Mouse (Mus musculus): Measurements from ENCODE around the gene Kcnma1. TPM values are rescaled to one million over a fixed set of nuclear protein-coding genes. Genes with fewer than 3 reads are reported as not detected.

The Kcnma1 gene
- total RNA-seq (2015; ENCODE audit: low replicate concordance), result not detected in 2 replicates
- total RNA-seq (2017; ENCODE audit: low replicate concordance), result not detected in 2 replicates

DNA sequence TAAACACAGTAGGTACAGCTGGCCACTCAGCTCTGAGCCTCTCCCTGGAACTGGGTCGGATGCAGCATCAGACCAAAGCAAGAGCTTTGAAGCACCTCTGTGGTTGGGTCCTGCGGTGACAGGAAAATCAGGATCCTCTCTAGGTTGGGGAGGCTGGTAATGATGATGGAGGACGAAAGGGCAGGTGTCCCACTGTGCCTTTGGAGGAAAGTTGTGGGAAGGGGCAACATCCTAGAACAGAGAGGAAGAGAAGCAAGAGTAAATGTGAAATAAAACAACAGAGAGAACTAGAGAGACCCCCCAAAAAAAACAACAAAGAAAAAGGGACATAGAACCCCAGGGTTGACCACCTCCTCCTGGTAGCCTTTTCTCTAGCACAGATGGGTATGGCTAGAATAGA, at the start of gene Kcnma1:
Gene Kcnma1 (minus strand): TSS at position 101 of the 400 bp plus-strand sequence.
- no peak for ATAC-seq (replicated peaks; ENCODE audit: low FRiP score, poor library complexity, severe bottlenecking)

- no peak for ATAC-seq (replicated peaks; ENCODE audit: low FRiP score, poor library complexity, severe bottlenecking)
These were observed 45.5 kb upstream of the Kcnma1 start for GRCm38 (mm10) chr14:24059747-24060146.

GRCm38 (mm10) chr14:24059287-24059686, 45.0 kb upstream of the Kcnma1 start:
- no peak for ATAC-seq (replicated peaks; ENCODE audit: low FRiP score, poor library complexity, severe bottlenecking)

DNA sequence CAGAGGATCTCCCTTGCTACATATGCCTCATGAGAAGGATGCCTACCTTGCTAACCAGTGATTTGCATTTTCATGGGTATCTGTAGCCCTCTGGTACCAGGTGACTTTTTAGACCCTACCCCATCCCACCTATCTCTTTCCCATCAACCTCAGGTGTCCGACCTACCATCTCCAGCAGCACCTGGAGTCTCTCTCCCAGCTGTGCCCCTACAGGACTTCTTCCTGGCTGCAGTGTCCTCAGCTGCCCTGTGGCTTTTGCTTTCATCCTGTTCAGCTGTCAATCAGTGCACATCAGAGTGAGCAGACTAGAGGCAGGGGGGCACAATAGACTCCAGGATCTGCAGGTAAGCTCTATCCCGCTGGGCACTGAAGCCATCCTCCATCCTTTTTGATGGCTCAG, 37.5 kb upstream of the Kcnma1 start:
- no peak for ATAC-seq (replicated peaks; ENCODE audit: low FRiP score, poor library complexity, severe bottlenecking)

GRCm38 (mm10) chr14:24036609-24037008, 22.3 kb upstream of the Kcnma1 start:
- ATAC-seq (replicated peaks; ENCODE audit: low FRiP score, poor library complexity, severe bottlenecking), result no peak

DNA sequence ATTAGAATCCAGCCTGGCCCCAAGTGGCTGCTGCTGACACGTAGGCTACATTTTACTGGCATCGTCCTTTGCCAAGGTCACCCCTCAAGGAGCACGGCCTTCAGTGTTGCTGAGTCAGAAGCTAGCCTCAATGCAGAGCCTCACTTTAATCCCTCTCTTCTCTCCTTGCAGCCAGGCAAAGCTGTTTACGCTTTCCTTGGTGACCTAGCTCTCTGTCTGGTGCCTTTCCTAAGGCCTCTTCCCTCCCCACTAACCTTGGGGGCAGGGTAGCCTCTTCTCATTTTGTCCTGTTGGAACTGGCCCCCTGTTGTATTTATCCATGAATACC, 21.9 kb upstream of the Kcnma1 start:
- ATAC-seq (replicated peaks; ENCODE audit: low FRiP score, poor library complexity, severe bottlenecking), result no peak

DNA sequence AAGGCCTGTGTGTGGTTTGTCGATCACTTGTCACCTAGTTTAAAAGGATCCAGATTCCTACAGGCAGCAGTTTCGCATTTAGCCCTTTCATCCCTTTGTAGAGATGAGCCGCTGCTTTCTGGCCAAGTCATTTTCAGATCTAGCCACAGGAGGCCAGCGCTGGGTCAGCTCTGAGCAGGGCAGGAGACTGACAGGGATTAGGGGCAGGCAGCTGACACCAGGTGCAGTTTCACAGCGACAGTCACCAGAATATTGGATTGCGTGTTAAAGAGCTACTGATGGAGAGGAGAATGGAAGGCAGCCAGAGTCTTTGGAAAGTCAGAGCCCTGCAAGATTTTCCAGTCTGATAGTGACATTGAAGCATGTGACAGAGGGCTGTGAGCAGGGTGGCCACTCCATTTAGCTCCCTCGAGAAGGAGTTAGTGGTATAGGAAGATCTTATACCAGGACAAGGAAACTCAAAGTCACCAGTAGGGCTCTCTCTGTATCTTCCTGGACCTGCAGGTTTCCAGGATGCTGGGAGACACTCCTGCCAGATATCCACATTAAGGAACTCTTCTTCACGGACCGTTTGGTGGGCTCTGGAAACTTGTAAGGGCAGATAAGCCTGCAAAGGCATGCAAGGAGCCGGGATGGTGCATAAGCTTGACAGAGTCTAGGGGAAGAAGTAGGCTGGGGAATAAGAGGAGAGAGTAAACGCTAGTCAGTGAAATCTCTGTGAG, 21.4 kb upstream of the Kcnma1 start:
- no peak for ATAC-seq (replicated peaks; ENCODE audit: low FRiP score, poor library complexity, severe bottlenecking)

GRCm38 (mm10) chr14:24032876-24033389, 18.6 kb upstream of the Kcnma1 start:
- ATAC-seq (replicated peaks; ENCODE audit: low FRiP score, poor library complexity, severe bottlenecking), result no peak

GRCm38 (mm10) chr14:24032201-24032600, 17.9 kb upstream of the Kcnma1 start:
- no peak for ATAC-seq (replicated peaks; ENCODE audit: low FRiP score, poor library complexity, severe bottlenecking)

GRCm38 (mm10) chr14:24020718-24021117, 6.4 kb upstream of the Kcnma1 start:
- ATAC-seq (replicated peaks; ENCODE audit: low FRiP score, poor library complexity, severe bottlenecking), result no peak

GRCm38 (mm10) chr14:24009978-24010377, 4.3 kb downstream of the Kcnma1 start:
- ATAC-seq (replicated peaks; ENCODE audit: low FRiP score, poor library complexity, severe bottlenecking), result no peak

DNA sequence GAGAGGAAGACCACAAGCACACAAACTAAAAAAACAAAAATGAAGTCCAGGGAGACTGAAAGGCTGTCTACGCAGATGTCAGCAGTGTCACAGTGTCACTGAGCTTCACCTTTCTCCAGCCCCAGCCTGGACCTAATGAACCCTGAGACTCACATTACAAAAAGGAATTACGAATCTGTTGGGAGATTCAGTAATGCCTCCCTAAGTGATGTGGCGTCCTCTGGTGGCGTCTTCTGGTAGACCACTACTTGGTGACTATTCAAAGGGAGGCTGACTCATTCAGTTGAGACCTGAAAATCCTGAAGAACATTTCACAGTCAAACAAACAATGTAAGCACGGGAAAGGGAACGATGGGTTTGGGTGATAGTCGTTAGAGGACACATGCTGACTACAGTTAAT, 6.0 kb downstream of the Kcnma1 start:
- no peak for ATAC-seq (replicated peaks; ENCODE audit: low FRiP score, poor library complexity, severe bottlenecking)

DNA sequence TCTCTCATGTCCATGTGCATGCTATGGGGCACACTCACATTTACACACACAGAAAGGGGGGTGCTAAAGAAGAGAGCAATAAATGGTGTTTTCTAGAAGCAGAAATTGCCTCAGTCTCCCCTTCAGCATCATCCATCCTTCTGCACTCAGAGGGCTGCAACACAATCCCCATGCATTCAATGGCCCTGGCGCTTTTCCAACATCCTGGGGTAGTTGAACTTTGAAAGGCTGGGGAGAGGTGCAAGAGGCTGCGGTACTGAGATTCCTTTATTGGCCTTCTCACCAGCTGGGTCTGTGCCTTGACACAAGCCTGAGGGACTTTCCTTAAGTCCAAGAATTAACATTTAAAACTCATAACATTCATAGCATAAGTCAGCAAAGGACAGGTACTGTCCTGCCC, 8.0 kb downstream of the Kcnma1 start:
- ATAC-seq (replicated peaks; ENCODE audit: low FRiP score, poor library complexity, severe bottlenecking), result no peak

GRCm38 (mm10) chr14:24004471-24005271, 9.6 kb downstream of the Kcnma1 start:
- no peak for ATAC-seq (replicated peaks; ENCODE audit: low FRiP score, poor library complexity, severe bottlenecking)

GRCm38 (mm10) chr14:24003450-24004381, 10.6 kb downstream of the Kcnma1 start:
- no peak for ATAC-seq (replicated peaks; ENCODE audit: low FRiP score, poor library complexity, severe bottlenecking)

DNA sequence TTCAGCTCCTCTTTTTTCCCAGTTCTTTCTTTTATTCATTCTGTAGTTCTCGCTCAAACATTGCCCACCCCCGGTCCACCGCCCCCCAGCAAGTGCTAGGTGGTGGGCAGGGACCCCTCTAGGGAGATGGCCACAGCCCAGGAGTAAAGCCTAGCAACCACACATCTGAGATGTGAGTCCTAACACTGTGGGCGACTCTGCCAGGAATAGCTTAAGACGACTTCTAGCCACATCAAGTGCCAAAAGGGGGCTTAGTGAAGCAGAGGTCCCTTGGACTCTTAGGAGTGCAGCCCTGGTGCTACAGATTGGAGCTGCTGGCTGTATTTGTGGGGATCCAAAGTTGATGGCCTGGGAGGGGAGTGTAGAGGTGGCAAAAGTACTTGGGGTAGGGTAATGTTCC, 11.6 kb downstream of the Kcnma1 start:
- no peak for ATAC-seq (replicated peaks; ENCODE audit: low FRiP score, poor library complexity, severe bottlenecking)

DNA sequence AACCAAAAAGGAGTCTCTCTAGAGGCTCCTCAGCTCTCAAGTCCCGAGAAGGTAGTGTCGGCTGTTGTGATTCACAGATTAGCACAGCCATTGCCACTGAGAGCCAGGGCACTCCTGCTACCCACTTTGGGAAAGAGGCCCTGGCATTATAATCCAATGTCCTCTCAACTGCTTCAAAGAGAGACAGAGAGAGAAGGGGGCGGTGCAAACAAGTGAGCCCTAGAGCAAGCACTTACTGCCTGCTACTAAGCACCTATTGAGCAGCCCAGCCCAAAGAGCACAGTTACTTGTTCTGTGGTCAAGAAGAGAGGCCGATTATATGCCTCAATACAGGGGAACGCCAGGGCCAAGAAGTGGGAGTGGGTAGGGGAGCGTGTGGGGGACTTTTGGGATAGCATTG, 16.4 kb downstream of the Kcnma1 start:
- ATAC-seq (replicated peaks; ENCODE audit: low FRiP score, poor library complexity, severe bottlenecking), result no peak

DNA sequence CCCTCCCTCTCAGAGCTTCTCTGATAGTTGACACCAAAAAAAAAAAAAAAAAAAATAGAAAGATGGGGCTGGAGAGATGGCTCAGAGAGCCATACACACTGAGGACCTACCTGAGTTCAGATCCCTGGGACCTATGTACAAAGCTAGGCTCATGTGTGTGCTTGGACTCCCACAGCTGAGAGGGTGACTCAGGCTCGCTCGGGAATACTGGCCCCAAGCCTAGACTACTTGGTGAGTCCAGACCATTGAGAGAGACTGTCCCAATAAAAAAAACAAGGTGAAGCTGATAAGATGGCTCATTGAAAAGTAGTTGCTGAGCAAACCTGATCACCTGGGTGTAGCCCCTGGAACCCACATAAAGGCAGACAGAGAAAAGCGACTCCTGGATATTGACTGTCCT, 18.5 kb downstream of the Kcnma1 start:
- ATAC-seq (replicated peaks; ENCODE audit: low FRiP score, poor library complexity, severe bottlenecking), result no peak

- ATAC-seq (replicated peaks; ENCODE audit: low FRiP score, poor library complexity, severe bottlenecking), result no peak
These were observed 23.4 kb downstream of the Kcnma1 start for GRCm38 (mm10) chr14:23990871-23991270.

- no peak for ATAC-seq (replicated peaks; ENCODE audit: low FRiP score, poor library complexity, severe bottlenecking)
These were observed 24.6 kb downstream of the Kcnma1 start for GRCm38 (mm10) chr14:23989696-23990095.

Data from erythroid progenitor cell, adult 5-6 weeks (primary cell).